ENCODE assay signal across 18 mouse cellular contexts in the genomic region with DNA sequence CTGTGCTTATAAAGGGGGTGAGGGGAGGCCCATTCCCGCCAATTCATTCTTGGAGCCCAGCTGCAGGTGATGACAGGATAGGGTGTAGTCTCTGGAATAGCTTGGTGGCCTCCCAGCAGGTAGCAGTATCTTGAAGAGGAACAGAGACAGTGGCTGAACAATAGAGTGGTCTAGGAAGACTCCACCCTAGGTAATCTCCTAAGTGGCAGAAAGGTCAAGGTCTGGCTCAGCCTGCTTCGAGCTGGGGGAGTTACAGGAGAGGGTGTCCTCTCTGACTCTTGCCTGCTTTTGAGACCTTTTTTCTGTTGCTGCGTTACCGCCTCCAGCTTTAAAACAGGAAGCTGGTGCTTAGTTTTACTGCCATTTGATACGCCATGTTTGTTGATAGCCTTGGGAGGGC.
"Had no signal": no experiment of that assay in that cellular context is flagged by ENCODE, and none has a peak within 500 bp of the region (broad histone marks: within the 10 kb centered on the region; RNA-seq: fewer than 3 reads in every experiment).

No protein-coding gene starts in this region.

- DNase-seq: liver, postnatal 0 days; lung, adult 2 months; lung, postnatal 14 days; lung, postnatal 36 days; midbrain, embryonic 14.5 days; right cerebral cortex, postnatal 14 days; right cerebral cortex, postnatal 4 days; spleen, adult 18-20 months; thymus, adult 18-20 months; thymus, postnatal 14 days; thymus, postnatal 36 days had no signal

- H3K4me1 ChIP-seq: lung, embryonic 15.5 days; megakaryocyte, embryonic 14.5 days; midbrain, embryonic 12.5 days; neural tube, embryonic 13.5 days; neural tube, embryonic 15.5 days had no signal

- H3K9me3 ChIP-seq: lung, embryonic 15.5 days; midbrain, embryonic 12.5 days; neural tube, embryonic 13.5 days; neural tube, embryonic 15.5 days had no signal

- H3K27me3 ChIP-seq: lung, embryonic 15.5 days; megakaryocyte, embryonic 14.5 days; midbrain, embryonic 12.5 days; neural tube, embryonic 13.5 days; neural tube, embryonic 15.5 days had no signal

- H3K4me3 ChIP-seq: lung, embryonic 15.5 days; megakaryocyte, embryonic 14.5 days; midbrain, embryonic 12.5 days; myocyte; neural tube, embryonic 13.5 days; neural tube, embryonic 15.5 days had no signal

- H3K36me3 ChIP-seq: lung, embryonic 15.5 days; midbrain, embryonic 12.5 days; neural tube, embryonic 13.5 days; neural tube, embryonic 15.5 days had no signal

- H3K27ac ChIP-seq: lung, embryonic 15.5 days; macrophage; midbrain, embryonic 12.5 days; neural tube, embryonic 13.5 days; neural tube, embryonic 15.5 days had no signal

- H3K9ac ChIP-seq: liver, postnatal 0 days; lung, embryonic 15.5 days; midbrain, embryonic 12.5 days; neural tube, embryonic 13.5 days; neural tube, embryonic 15.5 days had no signal
